Mouse (Mus musculus) lung, postnatal 4 days (tissue): Measurements from ENCODE around the gene Fam120a.

ENCODE experiments used
- DNase-seq, 2 experiments: peaks; one replicate each; pipeline ENCODE4 v3.0.0; 2021

Gene Fam120a

DNA sequence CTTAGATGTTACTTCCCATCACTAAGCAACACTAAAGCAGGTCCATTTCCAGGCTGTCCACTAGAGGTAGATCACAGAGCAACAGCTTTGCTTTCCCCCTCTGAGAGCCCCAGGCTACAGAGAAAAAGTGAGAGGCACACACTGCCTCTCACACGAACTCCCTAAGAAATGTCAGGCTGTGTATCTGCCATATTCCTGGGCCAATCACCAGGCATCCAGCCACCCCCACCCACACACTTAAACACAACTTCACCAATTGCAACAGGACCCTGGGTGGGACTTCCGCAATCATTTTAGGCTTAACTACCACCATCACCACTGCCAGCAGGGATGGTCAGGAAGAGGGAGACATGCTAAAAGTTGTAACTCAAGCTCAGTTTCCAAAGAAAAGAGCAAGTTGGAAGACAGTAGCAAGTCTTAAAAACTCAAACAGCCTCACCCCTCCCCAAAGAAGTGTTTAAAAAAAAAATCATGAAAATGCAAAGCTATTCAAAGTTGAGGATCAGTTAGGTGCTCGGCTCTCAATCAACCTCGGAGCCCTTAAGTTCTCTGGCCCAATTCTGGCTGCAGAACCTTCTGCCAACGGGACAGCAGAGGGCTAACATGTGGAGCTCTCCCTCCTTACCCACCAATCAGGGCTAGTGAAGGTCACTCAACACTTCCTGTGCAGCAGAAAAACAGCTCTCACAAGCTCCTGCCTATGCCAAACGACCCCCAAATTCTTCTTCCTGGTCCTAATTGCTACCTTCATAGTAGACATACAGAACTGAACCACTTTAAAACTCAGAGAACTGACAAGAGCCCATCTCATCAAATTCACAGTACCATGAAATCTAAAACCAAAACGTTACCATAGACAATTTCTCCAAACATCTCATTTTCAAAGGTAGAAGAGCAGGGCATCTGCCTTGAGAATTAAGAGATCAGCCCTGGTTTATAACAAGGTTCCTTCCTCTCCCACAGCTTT, 2.0 kb downstream of the Fam120a start:
- DNase-seq, result peak; percentile 80 to 87

DNA sequence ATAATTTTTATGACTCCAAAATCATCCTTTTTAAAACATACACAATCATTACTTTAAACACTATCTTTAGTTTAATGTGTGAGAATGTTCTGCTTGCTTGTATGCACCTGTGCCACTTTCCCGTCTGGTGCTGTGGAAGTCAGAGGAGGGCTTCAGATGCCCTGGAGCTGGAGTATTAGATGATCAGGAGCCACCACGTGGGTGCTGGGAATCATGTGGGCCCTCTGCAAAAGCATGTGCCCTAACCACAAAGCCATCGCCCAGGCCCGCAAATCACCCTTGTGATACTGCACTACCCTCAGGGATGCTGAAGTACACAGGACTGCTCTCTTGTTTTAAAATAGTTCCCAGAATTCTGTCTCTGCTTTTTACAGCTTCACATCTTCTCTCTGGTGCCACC, 3.0 kb downstream of the Fam120a start:
- no peak for DNase-seq

DNA sequence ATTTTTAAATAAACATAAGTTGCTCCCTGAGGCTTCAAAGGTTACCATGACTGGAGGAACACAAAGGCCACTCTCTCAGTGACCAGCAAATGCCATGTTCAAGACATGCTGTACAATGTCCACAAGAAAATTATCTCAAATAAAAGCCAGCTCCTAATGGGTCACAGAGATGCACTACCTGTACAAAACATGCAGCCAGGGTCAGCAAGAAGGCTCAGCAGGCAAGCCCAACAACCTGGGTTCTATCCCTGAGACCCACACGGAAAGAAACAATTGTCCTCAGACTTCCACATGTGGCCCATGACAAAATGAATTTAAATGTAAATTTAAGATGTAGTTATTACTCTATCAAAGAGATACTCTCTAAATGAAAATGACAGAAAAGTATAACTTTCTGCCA, 4.7 kb downstream of the Fam120a start:
- DNase-seq, result no peak

DNA sequence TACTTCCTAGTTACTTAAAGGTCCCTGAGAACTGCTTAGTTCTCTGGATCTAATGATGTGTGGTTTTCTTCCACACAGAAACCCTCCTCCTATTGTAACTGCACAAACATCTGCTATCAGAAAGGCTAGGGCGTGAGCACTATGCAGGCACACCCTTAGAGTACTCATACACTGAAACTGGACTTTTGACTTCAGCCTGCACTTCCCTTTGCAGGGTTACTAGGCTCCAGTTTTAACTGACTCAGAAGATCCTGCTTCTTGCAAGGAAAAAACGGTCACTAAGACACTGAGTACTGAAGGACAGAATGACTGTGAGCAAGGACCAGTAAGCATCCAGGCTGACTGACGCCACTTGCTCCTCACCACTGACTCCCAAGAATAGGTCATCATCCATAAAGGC, 5.3 kb downstream of the Fam120a start:
- DNase-seq, result peak in 1 of 2 experiments; percentile 21

DNA sequence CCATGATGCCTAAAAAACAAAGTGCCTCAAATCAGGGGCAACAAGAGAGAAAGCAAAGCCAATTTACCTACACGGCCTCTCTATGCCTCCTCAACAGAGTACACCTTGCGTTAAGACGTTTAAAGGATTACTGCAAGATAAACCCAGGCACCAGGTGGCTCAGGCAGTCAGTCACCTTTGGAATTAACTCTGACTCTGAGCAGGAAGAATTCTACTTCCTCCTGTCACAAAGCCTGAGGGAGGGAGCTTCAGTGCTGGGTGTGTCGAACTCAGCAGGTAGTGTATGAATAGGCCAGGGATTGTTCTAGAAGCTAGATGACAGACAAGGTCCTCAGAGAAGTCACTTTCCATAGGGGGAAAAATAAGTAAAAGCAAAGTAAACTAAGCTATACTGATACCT, 9.2 kb downstream of the Fam120a start:
- no peak for DNase-seq

DNA sequence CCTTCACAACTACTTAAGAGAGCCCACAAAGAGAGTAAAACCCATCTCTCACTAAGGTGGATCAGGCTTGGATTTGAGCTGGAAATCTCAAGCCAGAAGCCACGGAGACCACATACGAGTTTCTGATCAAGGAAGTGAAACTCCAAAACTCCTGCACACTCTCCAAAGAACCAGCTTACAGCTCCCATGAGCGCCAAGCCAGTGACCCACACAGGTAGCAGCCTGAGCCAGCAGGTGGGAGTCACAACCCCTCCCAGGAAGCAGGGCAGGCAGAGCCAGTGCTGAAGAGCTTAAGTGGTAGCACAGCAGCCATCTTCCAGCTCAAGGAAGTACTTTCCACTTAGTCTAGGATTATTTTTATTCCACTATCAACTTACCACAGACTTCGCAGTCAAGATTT, 13.0 kb downstream of the Fam120a start:
- no peak for DNase-seq

DNA sequence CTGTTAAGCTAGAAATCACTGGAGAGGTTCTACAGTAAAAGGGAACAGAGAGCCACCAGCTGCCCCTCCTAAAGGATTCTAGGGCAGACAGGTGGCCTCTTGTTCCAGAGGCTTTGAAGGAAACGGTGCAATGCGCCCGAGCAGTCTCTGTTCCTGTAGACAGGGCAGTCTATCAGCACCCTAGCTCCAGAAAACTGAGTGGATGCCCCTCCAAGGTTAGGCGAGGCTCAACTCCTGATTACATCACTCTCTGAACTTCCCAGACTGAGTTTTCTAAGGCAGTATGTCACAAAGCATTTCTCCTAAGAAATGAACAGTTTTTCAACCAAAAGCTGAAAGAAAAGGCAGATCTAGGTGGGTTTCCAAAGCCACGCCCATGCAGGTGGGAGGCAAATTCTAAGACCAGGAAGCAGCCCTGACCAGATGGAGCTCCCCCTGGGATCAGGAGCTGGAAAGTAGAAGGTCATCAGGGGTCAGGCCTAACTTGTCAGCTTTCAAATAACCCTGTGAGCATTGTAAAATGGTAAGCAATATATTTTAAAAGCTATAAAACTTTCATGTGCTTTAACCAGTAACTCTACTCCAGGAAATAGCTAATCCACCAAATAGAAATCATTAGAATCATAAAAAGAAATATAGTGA, 17.1 kb downstream of the Fam120a start:
- DNase-seq, result no peak

DNA sequence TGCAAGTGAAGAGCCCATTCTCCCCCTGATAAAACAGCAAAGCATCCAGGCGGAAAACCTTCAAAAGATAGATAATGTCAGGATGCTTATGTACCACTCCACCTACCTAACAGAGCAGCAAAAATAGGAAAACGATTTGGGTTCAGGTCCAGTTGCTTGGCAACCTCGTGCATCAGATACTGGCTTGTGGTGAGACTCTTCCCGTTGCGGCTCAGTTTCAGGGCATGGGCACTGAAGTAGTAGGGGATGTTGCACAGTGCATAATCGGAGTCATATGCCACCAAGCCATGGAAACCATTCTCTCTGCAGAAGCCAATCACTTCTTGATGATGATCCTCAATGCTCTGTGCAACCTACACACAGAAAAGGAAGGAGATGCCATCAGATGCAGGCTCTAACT, 18.9 kb downstream of the Fam120a start:
- DNase-seq, result no peak

DNA sequence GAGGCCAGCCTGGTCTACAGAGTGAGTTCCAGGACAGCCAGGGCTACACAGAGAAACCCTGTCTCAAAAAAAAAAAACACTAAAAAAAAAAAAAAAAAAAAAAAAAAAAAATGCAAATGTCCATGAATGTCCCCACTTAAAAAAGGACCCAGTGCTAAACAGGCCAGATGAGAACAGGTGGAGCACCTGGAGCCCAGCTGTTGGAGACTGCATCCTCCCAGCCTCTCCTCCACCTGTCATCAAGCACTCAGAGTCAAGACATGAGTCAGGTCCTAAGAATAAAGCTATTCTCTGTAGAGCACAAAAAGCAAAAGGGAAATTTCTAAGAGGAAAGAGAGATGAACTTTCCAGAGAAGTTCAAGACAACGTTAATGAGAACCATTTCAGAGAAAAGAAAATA, 23.2 kb downstream of the Fam120a start:
- DNase-seq, result no peak

DNA sequence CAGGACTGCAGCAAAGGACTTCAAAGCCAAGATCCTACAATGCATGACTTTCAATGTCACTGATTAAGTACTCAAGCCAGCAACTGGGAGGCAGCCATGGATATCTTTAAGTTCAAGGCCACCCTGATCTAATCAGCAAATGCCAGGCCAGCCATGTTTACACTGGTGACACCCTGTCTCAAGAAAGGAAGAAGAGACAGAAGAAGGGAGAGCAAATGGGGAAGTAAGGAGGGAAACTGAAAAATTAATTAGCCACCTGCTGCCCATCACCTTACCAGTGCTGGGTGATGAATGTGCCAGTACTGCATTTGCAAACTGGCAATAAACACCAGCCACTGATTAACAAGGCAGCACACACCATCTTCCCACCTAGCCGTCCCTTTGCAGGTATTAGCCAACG, 25.3 kb downstream of the Fam120a start:
- no peak for DNase-seq

DNA sequence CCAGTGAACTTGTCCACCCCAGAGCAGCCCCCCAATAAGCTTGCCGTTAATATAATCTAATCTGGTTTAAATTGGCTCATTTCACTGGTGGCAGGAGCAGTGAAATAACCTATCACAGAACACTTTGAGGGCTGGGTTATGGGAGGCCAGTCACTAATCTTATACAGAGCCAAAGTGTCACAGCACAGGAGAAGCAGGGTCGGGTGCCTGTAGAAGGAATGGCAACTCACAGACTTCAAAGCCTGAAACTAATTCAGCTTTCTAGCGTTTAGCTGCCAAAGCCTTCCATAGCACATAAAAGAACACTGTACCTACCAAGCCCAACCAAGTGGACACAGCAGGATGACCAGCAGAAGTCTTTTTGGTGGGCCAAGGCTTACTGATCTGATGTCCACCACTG, 26.0 kb downstream of the Fam120a start:
- DNase-seq, result no peak

DNA sequence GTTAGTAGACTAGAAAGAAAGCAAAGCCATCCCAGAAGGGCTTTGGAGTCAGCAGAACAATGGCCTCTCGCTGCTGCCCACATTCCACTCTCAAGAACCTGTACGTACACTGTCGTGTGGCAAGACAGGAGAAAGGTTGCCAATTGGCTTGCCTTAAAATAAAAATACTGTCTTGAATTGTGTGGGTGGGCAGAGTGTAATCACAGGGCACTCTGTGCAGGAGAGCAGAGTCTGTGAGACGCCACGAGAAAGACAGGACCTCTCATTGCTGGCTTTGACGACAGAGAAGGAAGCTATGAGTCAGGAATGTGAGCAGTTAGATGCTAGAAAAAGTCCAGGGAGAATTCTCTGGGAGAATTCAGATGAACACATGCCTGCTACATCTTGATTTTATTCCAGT, 33.2 kb downstream of the Fam120a start:
- DNase-seq, result no peak

DNA sequence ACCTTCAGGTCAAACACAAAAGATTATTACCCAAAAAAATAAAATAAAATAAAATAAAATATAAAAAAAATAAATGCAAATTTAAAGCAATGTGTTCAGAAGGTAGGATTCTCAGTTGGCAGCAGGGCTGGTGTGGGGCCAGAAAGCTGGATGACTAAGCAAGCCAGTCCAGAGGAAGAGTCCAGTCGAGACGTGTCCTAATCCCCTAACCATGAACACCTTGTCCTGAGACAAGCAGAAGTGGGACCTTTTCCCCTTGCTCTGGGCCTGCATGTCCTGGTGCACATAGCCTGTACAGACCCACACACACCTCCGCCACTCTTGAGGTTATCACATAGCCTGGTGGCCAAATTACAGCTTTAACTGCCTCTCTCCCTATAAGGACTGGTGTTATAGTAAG, 35.1 kb downstream of the Fam120a start:
- no peak for DNase-seq

DNA sequence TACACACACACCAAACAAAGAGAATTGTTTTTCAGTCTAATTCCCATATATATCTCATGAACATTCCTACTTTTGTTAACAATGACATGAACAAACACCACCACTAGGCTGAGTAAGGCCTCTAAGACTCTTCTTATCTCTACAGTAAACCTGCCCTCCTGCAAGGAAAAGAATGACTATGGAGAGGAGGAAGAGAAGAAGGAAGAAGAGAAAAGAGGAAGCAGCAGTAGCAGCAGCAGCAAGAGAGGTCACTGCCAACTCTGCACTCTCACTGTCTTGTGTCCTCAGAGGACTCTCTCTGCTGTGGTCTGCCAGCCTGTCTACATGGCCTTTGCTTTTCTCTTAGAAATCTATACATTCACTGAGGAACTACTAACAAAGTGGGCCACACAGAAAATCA, 36.1 kb downstream of the Fam120a start:
- no peak for DNase-seq

DNA sequence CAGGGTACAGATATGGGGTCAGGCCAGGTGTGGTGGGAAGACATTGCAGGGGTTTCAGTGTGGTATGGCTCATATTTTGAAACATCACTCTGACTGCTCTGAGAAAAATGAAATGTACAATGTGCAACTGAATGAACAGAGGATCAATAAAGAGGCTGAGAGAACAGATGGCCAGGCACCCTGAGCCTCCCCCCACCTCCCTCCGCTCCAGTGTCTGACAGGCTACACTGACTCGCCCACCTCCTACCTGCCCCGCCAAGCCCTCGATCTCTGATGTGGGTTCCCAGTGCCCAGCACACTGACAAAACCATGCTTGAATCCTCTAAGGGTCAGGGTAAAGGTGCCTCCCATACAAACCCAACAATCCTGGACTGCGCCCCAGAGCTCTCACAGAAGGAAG, 36.6 kb downstream of the Fam120a start:
- no peak for DNase-seq

DNA sequence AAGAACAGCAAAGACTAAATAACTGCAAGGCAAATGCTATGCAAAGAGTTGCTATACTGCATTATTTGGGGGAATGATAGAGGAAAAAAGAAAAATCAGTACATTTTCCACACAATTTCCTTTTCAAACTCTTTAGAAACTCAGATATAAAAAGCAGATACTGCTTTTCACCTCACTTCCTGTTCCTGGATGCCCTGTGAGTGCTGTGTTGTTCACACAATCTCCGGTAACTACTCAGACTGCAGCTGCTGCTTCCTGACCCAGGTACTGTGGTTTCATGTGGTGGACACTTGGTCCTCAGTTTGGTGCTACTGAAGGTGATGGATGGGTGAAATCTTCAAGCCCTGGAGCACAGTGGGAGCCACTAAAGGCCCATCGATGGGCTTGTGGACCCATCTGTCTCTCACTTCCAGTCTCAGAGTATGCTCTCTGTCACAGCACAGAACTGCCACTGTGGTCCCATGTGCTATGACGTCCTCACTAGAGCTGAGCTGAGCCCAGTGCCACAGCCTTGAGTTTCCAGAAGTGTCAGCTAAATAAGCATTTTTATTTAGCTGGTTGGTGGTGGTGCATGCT, 38.2 kb downstream of the Fam120a start:
- DNase-seq, result no peak

DNA sequence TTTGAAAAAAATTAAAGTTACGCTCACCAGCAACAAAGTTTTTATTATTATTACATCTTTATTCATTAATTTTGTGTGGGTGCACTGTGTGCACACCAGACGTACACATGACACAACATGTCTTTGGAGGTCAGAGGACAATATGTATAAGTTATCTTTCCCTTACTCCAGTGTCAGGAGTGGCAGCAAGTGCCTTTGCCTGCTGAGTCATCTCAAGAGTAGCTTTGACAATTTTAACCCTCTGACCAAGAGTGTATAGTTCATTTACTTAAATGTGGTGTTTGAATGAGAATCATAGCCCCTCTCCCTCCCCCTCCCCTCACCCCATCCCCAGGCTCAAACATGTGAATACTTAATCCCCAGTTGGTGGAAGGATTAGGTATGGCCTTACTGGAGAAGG, 40.2 kb downstream of the Fam120a start:
- DNase-seq, result no peak

DNA sequence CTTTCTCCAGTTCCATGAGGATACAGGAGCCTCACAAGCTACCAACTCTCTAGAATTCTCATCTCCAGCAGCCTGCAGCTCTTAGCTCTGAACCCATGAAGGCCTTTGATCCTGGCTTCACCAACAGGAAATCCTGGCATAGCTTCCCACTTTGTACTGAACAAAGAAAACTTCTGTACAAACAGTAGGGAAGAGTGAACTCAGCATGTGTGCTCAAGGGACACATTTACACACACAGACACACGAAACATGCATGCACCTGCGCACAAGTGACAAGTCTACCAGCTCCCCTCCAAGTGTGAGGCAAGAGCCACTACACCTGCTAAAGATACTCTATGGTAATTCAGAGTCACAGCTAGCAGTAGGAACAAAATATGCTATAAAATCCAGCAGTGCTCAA, 45.1 kb downstream of the Fam120a start:
- DNase-seq, result no peak

DNA sequence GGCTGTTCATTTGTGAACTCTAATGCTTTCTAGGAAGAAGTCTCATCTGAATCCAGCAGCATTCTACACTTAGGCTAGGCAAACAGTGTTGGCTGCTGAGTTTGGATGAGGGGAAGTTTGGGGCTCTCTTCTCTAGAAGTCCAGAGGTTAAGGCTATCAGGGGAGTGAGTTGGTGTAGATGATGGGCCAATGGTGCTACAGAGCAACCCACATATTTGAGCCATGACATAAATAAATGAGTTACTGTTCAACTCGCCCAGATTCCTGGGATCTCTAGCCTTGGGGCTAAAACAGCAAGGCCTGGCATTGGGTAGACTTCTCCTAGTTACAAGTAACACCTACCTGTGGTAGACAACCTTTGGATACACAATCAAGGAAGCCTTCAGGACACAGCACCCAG, 46.6 kb downstream of the Fam120a start:
- DNase-seq, result no peak

DNA sequence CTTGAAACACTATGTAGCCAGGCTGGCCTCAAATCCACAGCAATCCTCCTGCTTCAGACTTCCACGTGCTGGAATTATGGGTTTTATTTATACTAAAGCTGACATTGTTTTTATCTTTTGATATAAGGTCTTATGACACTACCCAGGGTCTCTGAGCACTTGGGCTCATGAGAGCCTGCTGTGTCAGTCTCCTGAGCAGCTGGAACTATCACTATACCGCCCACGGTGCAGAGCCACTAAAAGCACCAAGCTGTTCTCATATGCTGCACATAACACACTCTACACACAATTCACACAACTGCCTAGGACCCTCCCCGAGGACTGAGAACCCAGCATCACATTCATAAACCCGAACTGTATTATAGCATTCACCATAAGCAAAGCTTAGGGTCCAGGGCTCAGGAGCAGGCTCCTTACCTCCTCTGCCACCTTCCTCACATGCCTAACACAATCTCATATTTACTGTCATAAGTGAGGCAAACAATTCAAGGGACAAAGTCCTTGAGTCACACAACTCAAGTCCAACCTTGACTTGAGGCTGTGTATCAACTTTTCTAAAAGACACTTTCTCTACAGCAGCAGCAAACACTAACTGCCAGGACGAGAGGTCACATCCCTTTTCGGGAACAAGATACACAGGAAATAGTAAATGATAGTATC, 47.9 kb downstream of the Fam120a start:
- no peak for DNase-seq

DNA sequence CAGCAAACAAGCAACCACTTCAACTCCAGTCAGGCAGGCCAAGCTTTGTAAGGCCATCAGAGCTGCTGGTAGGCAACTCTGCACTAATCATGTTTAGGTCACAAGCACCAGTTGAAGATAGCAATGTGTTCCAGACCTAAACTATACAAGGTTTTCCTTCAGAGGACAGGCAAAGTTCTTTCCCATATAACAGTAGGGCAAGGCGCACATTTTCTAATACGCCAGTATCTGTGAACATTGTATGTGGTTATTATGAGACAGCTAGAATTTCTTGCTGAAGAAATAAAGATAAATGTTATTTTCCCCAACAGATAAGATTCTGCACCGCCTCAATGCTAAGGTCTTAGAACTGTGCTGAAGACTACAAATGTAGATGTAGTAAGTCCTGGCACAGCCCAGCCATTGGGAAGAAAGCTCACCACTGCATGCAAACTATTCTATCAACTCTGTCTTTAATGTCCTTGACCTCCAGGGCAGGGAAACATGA, 50.7 kb downstream of the Fam120a start:
- no peak for DNase-seq

DNA sequence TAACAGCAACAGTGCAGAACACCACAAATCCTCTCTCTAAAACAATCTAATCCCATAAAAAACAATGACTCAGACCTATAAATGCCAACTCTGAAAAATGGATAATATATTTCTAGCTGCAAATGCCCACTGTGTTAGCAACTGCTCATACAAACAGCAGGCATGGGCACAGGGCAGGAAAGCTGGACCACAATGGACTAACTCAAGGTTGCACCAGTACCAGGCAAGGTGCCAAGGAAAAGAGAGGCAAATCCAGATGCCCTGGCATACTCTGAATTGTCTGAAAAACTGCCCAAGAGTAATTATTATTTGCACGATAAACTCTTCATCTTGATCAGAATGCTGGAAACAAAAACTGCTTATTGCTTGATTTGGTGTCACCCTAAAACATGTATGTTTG, 54.1 kb downstream of the Fam120a start:
- no peak for DNase-seq

DNA sequence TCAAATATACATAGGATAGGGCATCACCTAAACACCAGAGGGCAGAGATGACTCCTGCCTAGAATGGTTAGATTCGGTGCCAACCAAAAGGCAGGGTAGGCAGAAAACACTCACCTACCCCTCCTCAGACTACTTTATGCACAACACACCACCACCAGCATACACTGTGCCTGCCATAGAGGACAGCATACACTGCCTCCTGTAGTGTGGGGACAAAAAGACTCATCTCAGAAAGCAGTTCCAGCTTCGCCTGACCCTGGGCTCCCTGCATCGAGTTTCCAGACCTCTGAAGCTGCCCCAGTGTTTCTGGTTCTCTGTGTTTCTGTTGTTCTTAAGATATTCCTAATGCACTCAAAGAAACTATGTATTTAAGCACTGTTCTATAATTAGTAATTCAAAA, 54.7 kb downstream of the Fam120a start:
- DNase-seq, result no peak
